Mouse (Mus musculus) embryo, embryonic 10 days (tissue): ENCODE measurements around the gene Ccdc169.
"Not testable (repeated sequence)": the region's sequence is repeated elsewhere in the genome, so short reads cannot be mapped to it uniquely, and the experiment has no call there.

Experiments
- DNase-seq: peaks from one replicate; pipeline ENCODE4 v3.0.0-alpha.2; 2015; ENCODE audit warnings: low spot score

Ccdc169 gene

DNA sequence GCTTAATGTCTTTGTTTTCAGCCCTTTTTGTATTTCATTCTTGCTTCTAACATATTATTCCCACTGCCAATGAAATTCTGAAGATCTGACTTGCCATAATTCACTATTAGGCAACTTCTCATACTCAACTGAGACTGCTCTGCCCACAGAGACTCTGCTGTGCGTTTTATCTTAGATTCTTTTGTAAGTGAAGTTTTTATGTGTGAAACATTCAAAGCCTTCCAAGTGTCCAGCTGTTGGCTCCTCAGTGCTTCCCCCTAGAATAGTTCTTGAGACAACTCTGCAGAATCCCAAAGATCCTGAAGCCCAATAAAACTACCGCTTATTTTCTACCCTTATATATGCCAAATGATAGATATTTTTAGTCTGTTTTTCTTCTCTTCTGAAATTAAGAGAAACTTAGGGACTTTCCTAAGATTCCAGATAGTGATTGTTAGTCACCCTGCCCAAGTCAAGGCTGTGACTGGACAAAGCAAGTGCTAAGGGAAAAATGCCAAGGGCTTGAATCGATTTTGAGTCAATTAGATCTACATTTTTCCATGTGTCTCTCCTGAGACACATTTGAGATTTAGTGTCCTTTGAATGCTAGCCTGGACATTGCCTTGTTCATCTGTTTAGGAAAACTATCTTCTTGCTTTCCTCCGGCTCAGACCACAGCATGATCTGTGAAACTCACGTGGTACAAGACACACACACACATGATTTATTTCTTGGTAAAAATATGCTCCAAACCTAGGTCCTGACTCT is 58.6 kb downstream of the Ccdc169 start:
- no peak for DNase-seq

DNA sequence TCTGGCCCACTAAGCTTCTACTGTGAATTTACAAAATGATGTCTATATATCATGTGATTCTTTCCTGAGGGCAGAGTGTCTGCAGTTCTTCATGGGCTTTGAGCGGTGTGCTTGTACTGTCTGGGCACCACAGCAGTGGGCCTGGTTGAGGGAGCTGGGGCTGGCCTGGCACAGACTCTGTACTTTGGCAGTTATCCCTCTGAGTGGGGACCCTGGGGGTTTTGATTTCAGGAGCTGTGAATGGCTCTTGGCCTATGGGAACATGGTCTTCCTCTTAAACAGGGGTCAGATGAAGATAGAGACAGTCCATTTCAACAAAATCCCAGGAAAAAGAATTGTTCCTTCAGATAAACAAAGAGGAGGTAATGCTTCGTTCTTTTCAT is 59.2 kb downstream of the Ccdc169 start:
- DNase-seq: no peak

DNA sequence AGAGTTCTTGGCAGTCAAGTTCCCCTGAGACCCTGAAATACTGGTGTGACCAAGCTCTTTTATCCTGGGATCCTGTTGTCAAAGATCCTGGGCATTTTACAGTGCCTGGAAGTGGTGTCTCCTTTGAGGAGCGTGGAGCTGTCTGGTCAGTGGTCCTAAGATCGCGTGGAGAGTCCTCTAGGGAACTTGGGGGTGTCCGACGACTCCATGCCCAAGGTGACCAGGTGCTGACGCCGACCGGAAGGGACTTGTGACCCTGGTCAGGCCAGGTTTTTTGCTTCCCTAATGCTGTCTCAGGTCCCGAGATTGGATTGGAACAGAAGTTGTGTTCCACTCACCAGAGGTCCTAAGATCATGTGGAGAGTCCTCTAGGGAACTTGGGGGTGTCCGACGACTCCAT is 66.5 kb downstream of the Ccdc169 start:
- not testable (repeated sequence) for DNase-seq

DNA sequence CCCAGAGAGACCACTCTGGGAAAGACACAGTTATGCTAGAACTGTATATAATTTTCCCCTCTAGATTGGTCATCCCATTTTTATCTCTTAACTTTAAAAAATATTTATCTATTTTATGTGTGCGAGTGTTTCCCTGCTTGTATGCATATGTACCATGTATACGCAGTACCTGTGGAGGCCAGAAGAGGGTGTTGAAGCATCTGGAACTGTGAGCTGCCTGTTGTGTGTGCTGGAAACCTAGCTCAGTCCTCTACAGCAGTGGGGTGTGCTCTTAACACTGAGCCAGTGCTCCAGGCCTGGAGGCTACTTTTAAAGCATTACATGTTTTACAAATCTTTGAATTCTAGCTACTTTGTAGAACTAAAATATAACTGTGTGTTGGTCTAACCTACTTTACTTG is 69.3 kb downstream of the Ccdc169 start:
- no peak for DNase-seq

DNA sequence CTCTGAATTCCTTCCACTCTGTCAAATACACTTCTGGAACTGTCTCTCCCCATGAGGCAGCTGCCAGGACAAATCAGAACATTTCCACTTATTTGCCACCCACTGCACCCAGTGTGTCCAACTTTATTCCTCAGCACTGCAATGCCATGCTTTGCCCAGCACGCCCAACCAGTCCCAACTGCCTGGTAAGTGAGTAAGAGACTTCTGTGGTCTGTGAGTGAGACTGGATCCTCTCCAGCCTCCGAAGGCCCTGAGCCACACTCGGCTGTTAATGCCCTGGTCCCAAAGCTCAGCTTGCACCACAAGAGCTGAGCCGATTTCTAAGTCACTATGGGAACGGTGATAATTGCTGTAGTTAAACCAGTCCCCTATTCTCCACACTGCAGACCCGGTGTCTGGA is 70.5 kb downstream of the Ccdc169 start:
- no peak for DNase-seq

DNA sequence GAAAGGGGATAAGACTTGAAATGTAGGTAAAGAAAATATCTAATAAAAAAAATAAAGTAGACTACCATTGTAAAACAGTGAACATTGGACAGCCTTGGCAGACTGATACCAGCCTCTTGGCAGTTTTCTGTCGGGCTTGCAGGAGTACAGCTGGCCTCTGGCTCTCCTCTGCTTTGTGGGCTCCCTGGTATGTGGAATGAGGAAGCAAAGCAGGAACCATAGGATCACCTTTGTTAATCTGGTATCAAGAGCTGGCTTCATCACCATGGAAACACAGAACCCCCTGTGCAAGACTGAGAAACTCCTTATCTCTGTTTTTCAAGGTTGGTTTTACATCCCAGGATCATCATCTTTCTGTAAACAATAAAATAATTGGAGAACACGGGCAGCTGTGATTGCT is 75.1 kb downstream of the Ccdc169 start:
- DNase-seq: no peak

DNA sequence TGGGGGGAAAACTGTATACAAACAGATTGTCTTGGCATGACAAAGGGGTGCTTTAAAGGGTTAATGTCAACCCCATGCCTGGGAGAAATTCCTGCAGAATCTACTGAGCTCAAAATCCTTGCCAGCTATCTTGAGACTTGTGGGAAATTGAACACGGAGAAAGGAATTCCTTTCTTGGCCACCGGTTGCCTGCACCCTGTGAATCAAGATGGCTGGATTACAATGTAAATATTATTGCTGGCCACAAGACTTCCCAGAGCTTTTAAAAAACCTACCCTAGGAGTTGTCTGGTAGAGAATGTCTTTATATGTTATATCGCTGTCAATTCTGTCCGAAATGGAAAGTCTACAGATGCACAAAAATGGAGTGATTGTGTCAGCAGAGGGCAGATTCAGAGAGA is 76.6 kb downstream of the Ccdc169 start:
- no peak for DNase-seq

DNA sequence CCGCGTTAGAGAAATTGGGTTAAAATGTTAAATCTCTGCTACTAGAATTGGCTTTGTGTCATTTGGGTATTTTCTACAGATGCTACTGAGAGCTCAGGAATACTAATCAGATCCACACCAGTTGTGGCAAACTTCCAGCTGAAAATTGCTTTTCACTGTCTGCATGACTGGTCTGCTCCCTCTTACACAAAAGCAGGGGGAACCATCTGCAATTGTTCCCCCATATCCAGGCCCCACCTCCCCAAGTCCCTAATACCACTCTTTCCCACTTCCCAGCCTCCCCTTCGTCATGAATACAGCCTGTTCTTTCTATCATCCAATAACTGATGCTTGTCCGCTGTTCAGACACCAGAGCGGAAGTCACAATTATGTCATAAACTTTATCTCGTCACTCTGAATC is 77.3 kb downstream of the Ccdc169 start:
- DNase-seq: no peak

DNA sequence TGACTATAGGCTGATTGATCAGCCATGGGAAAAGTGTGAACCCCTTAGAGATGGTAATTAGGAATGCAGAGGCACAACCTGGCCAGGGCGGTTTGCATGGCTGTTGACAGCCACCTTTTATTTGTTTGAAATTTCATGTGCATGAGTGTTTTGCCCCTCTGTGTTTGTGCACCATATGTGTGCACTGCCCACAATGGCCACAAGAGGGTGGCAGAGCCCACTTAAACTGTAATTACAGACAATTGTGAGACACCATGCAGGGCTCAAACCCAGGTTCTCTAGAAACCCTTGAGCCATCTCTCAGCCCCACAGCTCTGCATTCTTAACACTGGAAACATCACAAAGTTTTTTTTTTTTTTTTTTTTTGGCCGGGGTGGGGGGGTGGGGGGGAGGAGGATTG is 85.4 kb downstream of the Ccdc169 start:
- no peak for DNase-seq
